Mouse (Mus musculus): ENCODE results near the gene Clec11a.
A peak's percentile ranks its signal among the peaks of the same experiment; 100 is the strongest.

Clec11a gene

DNA sequence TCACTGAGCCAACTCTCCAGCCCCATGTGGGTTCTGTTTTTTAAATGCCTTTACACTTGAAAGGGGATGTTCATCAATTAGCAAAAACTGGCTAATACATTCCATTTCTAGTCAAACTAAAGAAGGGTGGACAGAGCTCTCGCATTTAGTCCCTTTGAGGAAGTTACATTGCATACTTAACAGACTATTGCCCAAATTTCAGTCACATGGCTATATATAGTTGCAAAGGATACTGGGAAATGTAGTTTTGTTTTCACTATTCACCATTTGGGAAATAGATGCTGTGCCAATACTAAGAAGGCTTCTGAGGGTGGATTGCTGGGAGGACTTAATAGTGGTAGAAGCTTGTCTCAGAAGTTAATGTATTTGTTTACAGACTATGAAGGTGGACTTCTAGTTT lies 25.7 kb downstream of the Clec11a start:
- no peak for DNase-seq (ENCODE audit: low read depth, low spot score)

DNA sequence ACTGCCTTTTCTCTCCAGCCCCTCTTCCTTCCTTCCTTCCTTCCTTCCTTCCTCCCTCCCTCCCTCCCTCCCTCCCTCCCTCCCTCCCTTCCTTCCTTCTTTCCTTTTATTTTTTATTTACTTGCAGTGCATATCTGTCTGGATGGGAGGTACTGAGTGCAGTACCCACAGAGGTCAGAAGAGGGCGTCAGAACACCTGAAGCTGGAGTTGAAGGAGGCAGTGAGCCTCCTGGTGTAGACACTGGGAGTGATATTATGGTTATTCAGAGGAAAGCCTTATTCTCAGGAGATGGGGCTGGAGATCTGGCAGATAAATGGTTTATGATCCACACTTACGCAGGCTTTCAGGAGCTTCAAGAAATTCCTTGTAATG lies 29.5 kb downstream of the Clec11a start:
- DNase-seq (ENCODE audit: low read depth, low spot score): no peak

DNA sequence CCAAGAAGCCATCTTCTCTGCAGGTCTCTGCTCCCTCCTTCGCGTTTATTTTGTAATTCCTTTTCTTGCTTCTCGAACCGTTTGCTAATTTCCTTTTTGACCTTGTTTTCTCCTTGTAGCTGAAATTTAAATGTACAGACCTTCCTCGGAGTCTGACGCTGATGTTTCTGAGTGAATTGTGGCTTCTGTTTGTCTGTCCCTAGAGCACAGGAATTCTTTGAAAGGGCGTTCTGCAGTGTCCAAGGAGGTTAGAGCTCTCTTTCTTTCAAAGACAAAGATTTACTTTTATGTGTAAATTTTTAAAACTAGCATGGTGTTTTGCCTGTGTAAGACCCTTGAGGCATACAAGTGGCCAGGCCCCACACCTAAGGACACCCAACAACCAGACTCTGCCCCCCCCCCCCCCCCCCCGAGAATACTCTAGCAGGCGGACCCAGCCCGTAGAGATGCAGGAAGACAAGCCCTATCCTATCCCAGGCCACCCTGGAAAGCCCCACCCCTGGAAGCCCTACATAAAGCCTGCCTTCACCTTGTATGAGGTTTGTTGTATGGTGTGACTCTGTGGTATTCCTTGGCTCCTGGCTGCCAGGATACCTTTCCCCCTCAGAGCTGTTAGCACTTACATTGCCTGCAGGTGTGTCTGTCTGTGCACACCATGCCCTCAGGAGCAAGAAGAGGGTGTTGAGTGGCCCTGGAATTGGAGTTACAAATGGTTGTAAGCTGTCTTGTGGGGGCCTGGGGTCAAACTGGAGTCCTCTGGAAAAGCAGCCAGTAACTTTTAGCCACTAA lies 30.0 kb downstream of the Clec11a start:
- DNase-seq (ENCODE audit: low read depth, low spot score): no peak

DNA sequence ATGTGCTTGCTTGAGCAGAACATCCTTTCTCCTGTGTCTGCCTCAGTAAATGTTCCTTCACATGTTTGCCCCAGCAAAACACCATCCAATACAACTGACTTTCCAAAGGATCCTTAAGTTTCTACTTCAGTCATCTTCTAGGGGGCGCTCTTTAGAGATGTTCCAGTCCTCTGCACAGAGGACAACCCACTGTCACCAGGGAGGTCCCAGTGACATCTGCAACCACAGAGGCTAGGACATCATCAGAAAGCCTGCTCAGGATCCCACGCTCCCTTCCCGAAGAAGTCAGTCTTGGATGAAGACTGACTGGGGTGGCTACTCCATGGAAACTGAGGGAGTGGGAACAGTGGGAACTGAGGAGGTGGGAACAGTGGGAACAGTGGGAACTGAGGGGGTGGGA lies 31.2 kb downstream of the Clec11a start:
- DNase-seq (ENCODE audit: low read depth, low spot score): no peak

DNA sequence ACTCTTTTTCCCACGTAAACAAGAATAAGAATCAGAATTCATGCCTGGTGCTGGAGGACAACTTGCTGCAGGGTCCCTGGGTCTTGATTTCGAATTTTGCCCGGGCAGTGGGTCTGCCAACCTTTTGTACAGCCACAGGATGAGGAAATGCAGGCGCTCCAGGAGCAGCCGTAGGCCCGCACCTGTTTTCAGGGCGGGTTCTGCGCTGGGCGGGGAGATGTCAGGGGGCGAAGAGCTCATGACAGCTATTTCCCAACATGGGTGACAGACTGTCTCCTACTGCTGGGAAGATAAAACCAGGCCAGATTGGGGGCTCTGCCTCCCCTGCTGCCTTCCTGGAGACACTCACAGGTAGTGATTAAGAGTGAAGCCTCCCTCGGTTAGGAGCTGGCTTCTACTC lies 32.6 kb downstream of the Clec11a start:
- no peak for DNase-seq (ENCODE audit: low read depth, low spot score)

DNA sequence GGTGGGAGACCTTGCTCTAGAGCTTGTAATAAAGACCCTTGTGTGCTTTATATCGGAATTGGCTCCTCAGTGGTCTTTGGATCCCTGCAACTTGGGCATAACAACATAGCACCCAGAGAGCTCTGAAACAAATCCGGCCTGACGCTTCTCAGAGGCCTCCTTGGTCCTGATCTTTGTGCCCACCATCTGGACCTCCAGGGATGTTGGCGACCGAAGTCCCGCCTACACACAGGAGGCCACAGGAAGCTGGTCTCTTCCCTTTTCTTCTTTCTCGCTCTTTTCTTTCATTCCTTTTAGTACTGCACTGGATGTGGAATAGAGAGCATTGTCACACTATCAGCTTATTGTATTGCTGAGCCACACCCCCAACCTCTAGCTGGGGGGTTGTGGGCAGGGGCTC lies 33.3 kb downstream of the Clec11a start:
- no peak for DNase-seq (ENCODE audit: low read depth, low spot score)

DNA sequence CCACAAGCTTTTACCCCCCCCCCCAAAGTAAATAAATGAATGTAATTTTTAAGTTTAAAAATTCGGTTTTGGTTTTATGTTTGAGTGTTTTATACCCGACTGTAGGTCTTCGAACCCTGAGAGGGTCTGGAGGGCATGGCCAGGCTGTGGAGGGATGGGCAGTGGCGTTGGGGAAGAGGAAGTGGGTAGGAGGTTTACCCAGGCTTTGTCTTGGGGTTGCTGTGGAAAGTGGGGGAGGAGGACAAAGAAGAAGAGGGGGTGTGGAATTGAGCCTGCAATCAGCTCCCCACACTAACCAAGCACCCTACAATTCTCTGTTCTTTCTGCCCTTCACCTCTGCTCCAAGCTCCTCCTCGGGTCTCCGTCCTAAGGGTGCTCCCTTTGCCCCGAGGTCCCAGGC lies 34.2 kb downstream of the Clec11a start:
- DNase-seq (ENCODE audit: low read depth, low spot score): no peak

DNA sequence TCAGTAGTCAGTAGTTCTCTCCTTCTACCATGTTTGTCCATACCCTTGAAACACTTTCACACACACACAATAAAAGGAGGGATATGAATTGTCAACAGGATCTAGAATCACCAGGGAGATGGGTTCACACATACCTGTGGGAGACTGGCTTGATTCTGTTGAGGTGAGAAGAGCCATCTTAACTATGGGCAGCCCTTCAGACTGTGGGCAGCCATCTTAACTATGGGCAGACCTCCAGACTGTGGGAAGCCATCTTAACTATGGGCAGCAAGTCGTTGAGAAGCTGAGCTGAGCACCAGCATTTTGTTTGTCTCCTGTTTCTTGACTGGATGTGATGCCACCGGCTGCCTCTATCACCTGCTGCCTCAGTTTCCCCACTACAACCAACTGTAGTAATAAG lies 35.4 kb downstream of the Clec11a start:
- no peak for DNase-seq (ENCODE audit: low read depth, low spot score)

DNA sequence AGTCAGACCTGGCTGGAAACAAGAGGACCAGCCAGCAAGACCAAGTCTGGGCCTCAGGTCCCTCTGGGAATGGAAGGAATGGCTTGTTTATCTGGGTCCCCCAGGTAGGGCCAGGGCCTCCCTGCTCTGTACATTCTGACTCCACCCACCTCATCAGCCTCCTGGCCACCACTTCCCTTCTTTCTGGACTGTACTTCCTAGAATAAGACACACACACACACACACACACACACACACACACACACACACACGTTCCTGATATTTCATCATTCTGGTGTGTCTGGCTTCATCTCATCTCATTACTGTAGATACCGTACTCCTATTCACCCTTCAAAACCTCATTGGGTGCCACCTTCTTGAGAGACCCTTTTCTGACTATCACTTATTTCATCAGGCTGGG lies 37.3 kb downstream of the Clec11a start:
- no peak for DNase-seq (ENCODE audit: low read depth, low spot score)

DNA sequence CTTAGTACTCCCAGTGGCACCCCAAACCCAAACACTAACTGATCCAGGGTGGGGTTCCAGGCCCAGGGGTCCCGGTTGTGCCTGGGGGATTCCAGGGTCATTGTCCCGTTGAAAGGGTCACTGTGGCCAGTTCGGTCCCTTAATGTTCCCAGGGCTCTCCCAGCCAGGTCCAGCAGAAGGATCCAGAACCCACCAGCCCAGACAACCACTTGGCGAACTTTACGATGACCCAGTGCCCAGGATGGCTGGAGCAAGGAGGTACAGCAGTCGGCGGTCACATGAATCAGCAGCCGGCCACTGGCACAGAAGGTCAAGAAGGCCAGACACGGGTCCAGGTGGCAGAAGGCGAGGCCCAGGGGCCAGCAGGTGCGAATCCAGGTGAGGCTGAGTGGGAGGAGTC lies 38.6 kb downstream of the Clec11a start:
- DNase-seq (ENCODE audit: low read depth, low spot score): no peak

DNA sequence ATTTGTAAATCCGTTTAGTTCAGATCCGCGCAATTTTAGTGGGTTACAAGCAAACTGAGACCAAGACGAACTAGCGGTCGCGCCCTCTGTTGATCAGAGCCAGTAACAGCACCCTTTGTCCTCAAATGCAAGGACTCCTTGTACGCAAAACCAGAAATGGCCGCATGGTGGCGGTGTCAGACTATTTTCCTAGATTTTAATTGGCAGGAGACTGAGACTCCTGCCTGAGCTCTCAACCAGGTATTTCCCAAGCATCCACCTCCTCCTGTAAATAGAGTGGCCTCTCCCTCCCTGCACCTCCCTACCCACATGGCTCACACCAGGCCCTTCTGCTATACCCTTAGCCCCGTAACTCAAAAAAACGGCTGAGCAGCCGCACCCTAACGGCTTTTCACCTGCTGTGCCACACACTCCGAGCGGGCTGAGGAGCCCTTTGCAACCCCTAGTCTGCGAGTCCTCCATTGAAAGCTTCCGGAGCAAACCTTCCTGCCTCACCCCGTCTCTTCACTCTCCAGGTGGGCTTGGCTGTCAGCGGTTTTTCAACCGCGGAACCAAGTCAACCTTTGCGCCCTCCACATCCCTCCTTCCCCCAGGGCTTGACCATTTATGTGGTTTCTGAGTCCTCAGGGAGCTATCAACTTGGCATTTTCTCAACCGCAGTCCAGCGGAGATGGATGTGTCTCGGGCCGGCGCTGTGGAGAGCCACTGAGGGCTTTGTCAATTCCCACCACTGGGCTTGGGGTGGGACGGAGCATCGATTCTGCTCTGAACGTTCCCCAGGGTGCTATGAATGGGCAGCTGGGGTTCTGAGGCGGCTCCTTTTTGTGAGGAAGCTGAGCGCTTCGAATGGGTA lies 43.7 kb downstream of the Clec11a start:
- peak; percentile 88 for DNase-seq (ENCODE audit: low read depth, low spot score)

DNA sequence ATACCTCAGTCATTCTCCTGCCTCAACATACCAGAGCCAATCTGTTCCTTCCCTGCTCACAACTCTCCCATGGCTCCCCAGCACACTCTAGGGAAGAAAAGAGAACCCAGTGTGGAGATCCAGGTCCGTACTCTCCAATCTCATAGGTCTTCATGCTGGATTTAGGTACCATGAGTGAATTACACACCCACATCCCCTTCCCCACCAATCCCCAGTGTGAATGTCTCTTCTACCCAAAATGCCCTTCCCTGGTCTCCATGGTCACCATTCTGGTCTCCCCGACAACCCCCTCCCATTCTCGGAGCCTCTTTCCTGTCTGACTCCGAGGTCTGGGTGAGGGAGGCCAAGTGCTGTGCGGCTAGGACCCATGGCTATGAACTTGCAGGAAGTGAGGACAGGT lies 45.6 kb downstream of the Clec11a start, which contains the start of gene Gm15517:
Gm15517 (plus strand) TSS at position 301 of the 400 bp plus-strand sequence.
- no peak for DNase-seq (ENCODE audit: low read depth, low spot score)

DNA sequence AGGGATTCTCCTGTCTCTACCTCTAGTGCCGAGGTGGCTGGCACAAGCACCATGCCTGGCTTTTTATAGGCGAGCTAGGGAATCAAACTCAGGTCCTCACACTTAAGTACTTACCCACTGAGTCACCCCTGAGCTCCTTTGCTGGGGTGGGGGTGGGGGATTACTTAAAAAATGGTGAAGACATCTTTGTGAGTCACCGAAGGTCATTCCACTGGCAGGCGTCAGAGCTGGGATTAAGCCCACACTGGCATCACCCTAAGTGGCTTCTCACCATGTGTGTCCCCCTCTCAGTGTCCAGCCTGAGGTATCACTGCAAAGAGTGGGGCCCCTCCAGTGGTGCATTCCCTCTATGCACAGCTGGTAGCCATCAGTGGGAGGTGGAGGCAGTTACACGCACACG lies 46.3 kb downstream of the Clec11a start:
- no peak for DNase-seq (ENCODE audit: low read depth, low spot score)

DNA sequence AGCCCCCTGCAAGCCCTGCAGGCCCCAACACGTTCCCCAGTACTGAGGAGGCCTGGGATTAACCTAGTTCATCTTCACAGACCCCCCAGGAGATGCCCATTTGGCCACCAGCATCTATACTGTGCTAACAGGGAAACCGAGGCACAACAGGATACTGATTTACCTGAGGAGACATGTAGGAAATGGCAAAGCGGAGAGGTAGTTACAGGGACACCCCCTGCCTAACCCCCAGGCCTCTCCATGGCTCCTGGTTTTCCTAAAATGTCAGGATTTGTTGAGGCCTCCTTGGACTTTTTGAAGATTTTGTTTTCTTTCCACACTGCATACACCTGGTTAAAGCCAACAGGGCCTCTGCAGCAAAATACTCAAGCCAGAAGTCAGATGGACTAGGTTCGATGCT lies 49.4 kb downstream of the Clec11a start, which contains the start of gene Acp4:
Acp4 (minus strand) TSS at position 101 of the 400 bp plus-strand sequence.
- no peak for DNase-seq (ENCODE audit: low read depth, low spot score)

DNA sequence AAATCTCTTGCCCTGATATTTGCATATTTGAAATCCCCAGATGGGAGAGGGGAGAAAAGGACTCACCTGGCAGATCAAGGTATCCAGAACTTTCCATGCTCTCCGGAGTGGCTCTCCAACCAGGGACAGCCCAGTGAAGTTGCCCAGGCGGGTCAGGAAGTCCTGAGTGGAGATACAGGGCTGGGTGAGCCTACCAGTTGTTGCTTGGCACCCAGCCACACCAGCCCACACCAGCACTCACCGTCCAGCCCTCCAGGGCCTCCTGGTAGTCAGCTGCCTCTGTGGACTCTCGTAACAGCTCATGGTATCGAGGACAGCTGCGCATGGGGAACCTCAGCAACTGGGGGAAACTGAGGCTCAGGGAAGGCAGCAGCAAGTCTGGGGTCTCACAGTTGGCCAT lies 51.8 kb downstream of the Clec11a start:
- DNase-seq (ENCODE audit: low read depth, low spot score): no peak

DNA sequence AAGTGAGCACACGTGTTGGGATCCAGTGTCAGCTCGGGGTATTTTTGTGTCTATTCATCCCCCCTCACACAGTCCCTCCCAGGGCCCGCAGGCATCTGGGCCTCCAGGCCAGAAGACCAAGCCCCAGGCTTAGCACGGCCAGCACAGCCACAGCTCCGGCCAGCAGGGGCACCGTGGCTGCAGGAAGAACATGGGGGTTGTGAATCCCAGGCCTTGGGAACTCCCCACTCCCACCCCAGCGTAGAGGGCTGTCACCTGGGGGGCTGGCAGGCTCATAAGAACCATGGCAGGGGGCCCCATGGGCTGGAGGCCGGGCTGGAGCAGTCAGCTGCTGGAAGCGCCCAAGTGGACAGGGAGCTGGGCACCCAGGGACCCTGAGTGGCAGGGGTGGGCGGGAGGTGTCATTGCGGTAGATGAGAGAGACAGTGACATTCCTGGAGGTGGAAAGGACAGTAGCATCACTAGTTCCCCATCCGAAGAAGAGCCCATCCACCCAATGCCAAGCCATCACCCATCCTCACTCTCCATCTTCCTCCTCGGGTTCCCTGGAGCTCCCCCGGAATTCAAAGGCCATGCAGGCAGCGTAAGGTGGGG lies 53.6 kb downstream of the Clec11a start:
- DNase-seq (ENCODE audit: low read depth, low spot score): no peak

All from brain, embryonic 18.5 days (tissue).